Mouse (Mus musculus) E14TG2a.4 (cell line): ENCODE measurements around the gene 1700014D04Rik.

Experiments
- CTCF ChIP-seq: conservative IDR thresholded peaks from 2 replicates; pipeline ENCODE4 v1.5.1; 2014; ENCODE audit warnings: low read length
- POU5F1 ChIP-seq: IDR thresholded peaks from 2 replicates; pipeline ENCODE4 v1.6.1; 2014; ENCODE audit warnings: low read length, borderline replicate concordance

DNA sequence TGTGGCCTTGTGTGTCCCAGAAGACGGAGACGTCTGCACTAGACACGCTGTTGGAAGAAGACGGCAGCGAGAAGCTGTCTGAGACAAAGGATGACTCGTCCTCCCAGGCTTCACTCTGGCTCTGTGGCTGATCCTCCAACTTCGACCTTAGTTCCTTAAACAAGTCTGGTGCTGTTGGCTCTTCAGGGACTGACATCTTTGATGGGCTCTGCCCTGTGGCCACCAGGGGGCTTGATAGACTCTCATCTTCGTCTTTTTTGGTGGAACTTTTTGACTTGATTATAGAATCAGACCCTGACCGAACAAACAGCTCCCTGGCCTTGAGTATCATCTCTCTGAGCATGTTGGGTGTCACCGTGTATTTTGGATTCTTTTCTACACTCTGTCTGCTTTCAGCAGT, 4.9 kb downstream of the 1700014D04Rik start:
- TF ChIP-seq CTCF (peak; percentile 17; the same call in 1 of the 2 replicates), POU5F1 (no peak)
